Mouse (Mus musculus): Measurements from ENCODE around the gene Cercam. TPM values are rescaled to one million over a fixed set of nuclear protein-coding genes. Genes with fewer than 3 reads are reported as not detected.
A peak's percentile ranks its signal among the peaks of the same experiment; 100 is the strongest.

Gene Cercam
- 12.3 and 19.2 TPM in 2 replicates for polyA plus RNA-seq (2016; fragmentation: Nextera tagmentation; extraction: Ambion mirVana)

DNA sequence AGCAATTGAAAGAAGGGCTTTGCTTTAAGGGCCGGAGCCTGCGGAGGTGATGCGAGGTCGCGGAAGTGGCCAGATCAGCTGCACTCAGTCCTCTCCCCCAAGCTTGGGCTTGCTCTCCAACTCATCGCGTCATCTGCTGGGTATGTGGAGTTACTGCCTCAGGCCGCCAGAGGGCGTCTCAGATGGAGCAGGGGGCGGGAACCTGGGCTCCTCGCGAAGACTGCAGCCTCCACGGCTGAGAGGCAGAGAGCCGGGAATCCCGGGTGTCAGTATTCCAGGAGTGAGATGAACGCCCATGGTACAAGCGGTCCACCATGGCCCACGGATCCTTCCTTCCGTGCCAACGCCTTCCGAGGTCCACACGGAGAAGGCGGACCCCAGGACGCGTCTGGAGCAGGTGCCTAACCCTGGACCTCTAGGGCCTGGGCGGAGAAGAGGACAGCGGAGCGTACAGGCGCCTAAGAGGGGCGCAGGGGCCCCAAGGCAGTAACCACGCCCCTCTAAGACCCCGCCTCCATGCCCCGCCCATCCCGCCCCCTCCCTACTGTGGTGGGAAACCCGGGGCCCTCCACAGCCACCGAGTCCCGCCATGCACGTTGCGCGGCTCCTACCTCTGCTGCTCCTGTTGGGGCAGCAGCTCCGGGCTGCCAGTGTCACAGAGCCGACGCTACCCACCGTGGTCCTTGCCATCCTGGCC lies at the start of gene Cercam:
TSS of gene Cercam (plus strand) at position 216 of the 697 bp plus-strand sequence.
- Histone ChIP-seq H3K27ac (replicated peaks) (peak within 1 kb of the TSS; percentile 86), H3K4me3 (peak within 1 kb of the TSS; percentile 70), H3K36me3 (replicated peaks) (peaks cover 20% of the 10 kb centered on the region), H3K27me3 (replicated peaks; ENCODE audit: low read depth, poor library complexity, severe bottlenecking) (peaks cover 25% of the 10 kb centered on the region), H3K9me3 (no peaks in the 10 kb centered on the region), H3K4me1 (peaks cover 27% of the 10 kb centered on the region)
- DNase-seq (ENCODE audit: low spot score) = peak; percentile 90
- under 1% methylated on average over 44 of the region's 44 CpGs for WGBS

DNA sequence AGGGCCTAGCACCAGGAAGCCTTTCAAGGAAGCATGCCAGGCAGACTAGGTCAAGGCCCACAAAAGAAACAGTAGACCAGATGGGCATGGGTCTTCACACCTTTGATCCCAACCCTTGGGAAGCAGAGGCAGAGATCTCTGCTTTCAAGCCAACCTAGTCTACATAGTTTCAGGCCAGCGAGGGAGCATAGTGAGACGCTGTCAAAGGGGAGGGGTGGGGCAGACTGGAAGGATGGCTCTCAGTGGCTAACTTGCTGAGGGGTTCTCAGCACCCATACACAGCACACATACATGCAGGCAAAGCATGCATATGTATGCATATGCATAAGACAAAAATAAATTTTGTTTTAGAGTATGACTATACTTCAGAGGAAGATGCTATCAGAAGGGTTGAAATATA lies 49.6 kb upstream of the Cercam start:
- WGBS = 20% methylated on average over 2 of the region's 2 CpGs
- Histone ChIP-seq H3K27ac (replicated peaks) (peak overlapping the region; percentile 96), H3K36me3 (replicated peaks) (peaks cover 21% of the 10 kb centered on the region), H3K4me1 (peaks cover 37% of the 10 kb centered on the region), H3K9me3 (no peaks in the 10 kb centered on the region), H3K4me3 (peak overlapping the region; percentile 60; the same call in 1 of the 2 replicates), H3K27me3 (replicated peaks; ENCODE audit: low read depth, poor library complexity, severe bottlenecking) (peaks cover 10% of the 10 kb centered on the region; the same call in 1 of the 2 replicates)
- no peak for DNase-seq (ENCODE audit: low spot score)

DNA sequence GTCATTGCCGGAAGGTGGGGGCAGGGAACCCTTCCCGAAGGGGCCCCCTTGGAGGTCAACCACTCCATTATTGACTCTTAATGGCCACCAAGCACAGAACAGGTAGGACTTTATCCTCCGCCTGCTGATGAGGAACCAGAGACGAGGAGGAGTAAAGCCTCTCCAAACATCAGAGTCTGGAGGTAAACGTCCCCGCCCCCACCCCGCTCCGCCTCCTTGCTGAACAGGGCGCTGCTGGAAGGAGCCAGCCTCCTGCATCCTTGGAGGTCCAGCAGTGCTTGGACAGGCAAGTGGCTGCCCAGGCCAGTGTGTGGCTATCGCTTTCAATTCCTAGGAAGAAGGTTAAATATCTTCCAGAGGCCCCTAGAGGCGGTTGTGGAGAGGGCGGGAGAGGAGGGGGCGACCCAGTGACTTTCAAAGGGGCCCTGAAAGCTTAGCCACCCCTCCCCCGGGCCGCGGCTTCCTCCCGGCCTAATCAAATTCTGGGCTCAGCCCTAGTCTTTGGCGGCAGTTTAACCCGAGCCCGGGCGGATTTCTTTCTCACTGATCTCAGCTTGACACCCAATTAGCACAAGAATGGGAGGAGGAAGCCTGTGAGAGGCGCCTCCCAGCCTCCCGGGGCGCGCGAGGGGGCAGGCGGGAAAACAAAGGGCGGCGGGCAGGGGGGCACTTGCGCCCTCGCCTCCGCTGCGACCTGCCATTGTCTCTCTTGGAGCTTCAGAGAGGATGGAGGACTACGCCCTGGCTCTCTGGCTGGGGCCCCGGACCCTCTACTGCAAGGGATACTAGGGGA lies 48.7 kb upstream of the Cercam start, which contains the start of gene Urm1:
TSS of gene Urm1 (plus strand) at position 51 of the 793 bp plus-strand sequence.
- DNase-seq (ENCODE audit: low spot score) = peak; percentile 91
- Histone ChIP-seq H3K27ac (replicated peaks) (peak within 1 kb of the TSS; percentile 96), H3K4me1 (peaks cover 37% of the 10 kb centered on the region), H3K27me3 (replicated peaks; ENCODE audit: low read depth, poor library complexity, severe bottlenecking) (peaks cover 10% of the 10 kb centered on the region; the same call in 1 of the 2 replicates), H3K9me3 (no peaks in the 10 kb centered on the region), H3K4me3 (peak within 1 kb of the TSS; percentile 60), H3K36me3 (replicated peaks) (peaks cover 12% of the 10 kb centered on the region)
- WGBS = 1% methylated on average over 35 of the region's 35 CpGs

DNA sequence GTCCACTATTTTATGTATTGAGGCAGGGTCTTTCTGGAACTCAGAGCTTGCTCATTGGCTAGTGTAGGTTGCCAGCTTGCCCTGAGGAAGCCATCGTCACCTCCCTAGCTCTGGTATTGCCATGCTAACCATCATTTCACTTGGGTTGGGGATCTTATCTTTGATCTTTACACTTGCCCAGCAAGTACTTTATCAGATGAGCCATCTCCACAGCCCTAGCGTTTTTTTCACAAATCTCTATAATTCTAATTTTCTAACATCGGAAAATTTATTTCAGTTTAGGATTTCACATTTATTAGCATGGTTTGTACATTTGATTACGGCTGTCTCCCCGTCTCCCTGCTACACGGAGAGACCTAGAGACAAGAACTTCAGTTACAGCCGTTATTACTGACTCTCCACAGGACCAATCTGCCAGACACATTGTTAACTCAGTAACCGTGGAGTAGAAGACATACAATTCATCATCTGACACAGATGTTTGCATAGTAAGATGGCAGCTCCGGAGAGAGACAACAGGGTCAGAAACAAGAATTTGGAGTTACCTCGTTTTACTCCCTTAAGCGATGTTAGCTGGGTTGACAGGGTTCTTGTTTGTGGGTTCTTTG lies 42.5 kb upstream of the Cercam start:
- peaks cover 10% of the 10 kb centered on the region; the same call in 1 of the 2 replicates for H3K36me3 ChIP-seq (replicated peaks)
- peaks cover 17% of the 10 kb centered on the region for H3K4me1 ChIP-seq
- WGBS = 19% methylated on average over 11 of the region's 11 CpGs
- peak overlapping the region; percentile 91 for H3K4me3 ChIP-seq
- no peak for DNase-seq (ENCODE audit: low spot score)
- no peaks in the 10 kb centered on the region for H3K9me3 ChIP-seq
- no peaks in the 10 kb centered on the region for H3K27me3 ChIP-seq (replicated peaks; ENCODE audit: low read depth, poor library complexity, severe bottlenecking)
- H3K27ac ChIP-seq (replicated peaks) = peak overlapping the region; percentile 88

DNA sequence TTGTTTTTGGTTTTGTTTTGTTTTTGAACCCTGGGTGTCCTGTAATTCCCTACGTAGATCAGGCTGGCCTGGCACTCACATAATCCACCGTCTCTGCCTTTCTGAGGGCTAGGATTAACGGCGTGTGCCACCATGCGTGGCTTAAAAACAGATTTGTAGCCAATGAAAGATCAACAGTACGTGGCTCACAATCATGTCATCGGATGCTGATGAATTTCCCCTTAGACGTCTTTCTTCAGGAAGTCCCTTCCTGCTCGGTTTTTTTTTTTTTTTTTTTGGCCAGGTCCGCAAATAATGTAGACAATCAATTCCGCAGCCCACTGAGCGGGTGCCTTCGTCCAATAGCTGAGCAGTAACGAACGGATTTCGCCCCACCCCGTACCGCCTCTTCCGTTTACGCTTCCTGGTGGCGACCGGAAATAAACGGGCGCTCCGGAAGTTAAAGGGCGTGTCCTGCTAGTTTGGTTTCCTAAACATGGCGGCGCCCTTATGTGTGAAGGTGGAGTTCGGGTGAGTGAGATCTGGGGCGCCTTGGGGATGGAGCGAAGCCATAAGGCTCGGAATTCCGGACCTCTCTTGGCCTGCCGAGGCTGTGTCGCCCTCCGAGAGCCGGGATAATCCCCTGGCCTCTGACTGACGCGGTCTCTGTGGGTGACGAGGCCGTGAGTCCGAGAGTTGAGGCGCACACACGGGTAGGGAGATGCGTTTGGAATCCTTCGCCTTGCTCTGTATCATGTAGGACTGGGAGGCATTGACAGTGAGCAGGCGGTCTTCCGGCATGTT lies 41.8 kb upstream of the Cercam start:
- peak; percentile 96 for DNase-seq (ENCODE audit: low spot score)
- no peaks in the 10 kb centered on the region for H3K27me3 ChIP-seq (replicated peaks; ENCODE audit: low read depth, poor library complexity, severe bottlenecking)
- WGBS = under 1% methylated on average over 48 of the region's 48 CpGs
- H3K9me3 ChIP-seq = no peaks in the 10 kb centered on the region
- peaks cover 16% of the 10 kb centered on the region; the same call in 1 of the 2 replicates for H3K36me3 ChIP-seq (replicated peaks)
- H3K4me1 ChIP-seq = peaks cover 17% of the 10 kb centered on the region
- peak overlapping the region; percentile 88 for H3K27ac ChIP-seq (replicated peaks)
- H3K4me3 ChIP-seq = peak overlapping the region; percentile 91

DNA sequence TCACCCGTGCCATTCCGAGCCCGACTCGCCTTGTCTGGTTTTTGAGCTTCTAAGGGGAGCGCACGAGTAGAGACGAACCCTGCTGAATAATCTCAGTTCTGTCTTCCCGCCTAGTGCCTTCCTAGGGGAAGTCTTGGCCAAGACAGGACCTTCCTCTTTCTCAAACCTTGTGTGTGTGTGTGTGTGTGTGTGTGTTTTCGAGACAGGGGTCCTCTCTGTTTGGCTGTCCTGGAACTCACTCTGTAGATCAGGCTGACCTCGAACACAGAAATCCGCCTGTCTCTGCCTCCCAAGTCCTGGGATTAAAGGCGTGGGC lies 41.3 kb upstream of the Cercam start:
- no peak for DNase-seq (ENCODE audit: low spot score)
- H3K4me1 ChIP-seq = peaks cover 17% of the 10 kb centered on the region
- H3K27me3 ChIP-seq (replicated peaks; ENCODE audit: low read depth, poor library complexity, severe bottlenecking) = no peaks in the 10 kb centered on the region
- no peaks in the 10 kb centered on the region for H3K9me3 ChIP-seq
- H3K36me3 ChIP-seq (replicated peaks) = peaks cover 19% of the 10 kb centered on the region
- peak overlapping the region; percentile 88 for H3K27ac ChIP-seq (replicated peaks)
- peak overlapping the region; percentile 91 for H3K4me3 ChIP-seq
- 3% methylated on average over 12 of the region's 12 CpGs for WGBS

DNA sequence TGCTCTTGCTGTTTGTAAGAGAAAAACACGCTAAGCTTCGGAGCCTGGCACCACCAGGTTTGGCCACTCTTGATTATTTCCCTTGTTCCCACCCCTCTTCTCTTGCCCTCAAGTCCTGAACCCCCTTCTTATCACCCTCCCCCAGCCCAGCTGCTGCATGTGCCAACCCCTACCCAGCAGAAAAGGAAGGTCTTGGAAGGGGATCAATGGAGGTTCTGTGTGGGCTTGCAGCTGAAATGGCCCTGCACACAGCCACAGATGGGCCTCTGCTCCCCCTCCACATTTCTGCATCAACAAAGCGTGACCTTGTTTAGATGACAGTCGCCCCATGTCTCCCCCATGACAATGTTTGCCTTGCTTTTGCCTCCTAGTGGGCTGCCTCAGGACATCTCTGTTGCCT lies 37.9 kb upstream of the Cercam start:
- DNase-seq (ENCODE audit: low spot score) = no peak
- Histone ChIP-seq H3K36me3 (replicated peaks) (peaks cover 50% of the 10 kb centered on the region), H3K4me1 (peaks cover 21% of the 10 kb centered on the region), H3K4me3 (no peak overlapping the region), H3K27ac (replicated peaks) (no peak overlapping the region), H3K27me3 (replicated peaks; ENCODE audit: low read depth, poor library complexity, severe bottlenecking) (no peaks in the 10 kb centered on the region), H3K9me3 (no peaks in the 10 kb centered on the region)
- WGBS = 91% methylated on average over 4 of the region's 4 CpGs

DNA sequence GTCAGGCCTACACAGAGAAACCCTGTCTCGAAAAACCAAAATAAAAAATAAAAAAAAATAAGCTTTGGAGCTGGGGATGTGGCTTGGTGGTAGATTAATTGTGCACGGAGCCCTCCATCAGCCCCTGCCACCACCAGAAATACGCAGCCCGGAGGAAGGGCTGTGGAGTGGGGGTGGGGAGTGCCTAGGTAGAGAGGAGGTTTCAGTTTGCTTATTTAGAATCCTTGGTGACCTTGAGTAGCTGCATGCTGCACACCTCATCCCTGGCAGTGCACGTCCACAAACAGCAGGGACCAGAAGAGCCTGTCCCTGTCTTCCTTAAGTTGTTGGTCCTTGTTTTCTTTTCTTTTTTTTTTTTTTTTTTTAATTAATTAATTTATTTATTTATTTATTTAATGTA lies 35.2 kb upstream of the Cercam start:
- H3K36me3 ChIP-seq (replicated peaks) = peaks cover 69% of the 10 kb centered on the region
- no peaks in the 10 kb centered on the region for H3K9me3 ChIP-seq
- peaks cover 8% of the 10 kb centered on the region for H3K4me1 ChIP-seq
- H3K27ac ChIP-seq (replicated peaks) = no peak overlapping the region
- 93% methylated on average over 5 of the region's 5 CpGs for WGBS
- H3K27me3 ChIP-seq (replicated peaks; ENCODE audit: low read depth, poor library complexity, severe bottlenecking) = peaks cover 5% of the 10 kb centered on the region; the same call in 1 of the 2 replicates
- no peak for DNase-seq (ENCODE audit: low spot score)
- H3K4me3 ChIP-seq = no peak overlapping the region

DNA sequence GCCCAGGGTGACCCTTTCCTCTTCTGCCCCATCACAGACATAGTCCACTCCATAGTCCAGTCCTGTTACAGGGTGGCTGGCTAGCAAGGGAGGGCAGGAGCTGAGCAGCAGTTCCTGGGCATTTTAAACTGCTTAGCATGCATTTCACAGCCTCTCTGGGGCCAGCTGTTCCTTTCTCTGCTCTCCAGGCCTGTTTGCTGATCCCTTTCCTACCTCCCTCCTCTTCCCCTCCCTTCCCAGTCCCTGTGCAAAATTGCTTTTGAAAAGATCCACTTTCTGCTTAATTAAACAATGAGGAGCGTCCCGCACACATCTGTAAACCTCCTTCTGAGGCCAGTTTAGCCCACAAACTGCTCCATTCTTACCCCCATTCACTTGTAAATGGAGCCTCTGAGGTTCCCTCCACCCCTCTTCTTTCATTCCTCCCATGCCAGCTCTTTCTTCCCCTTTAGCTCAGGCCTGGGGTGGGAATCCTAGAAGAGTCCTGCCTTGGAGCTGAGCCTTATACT lies 33.5 kb upstream of the Cercam start:
- WGBS = 32% methylated on average over 2 of the region's 2 CpGs
- Histone ChIP-seq H3K27me3 (replicated peaks; ENCODE audit: low read depth, poor library complexity, severe bottlenecking) (peaks cover 8% of the 10 kb centered on the region; the same call in 1 of the 2 replicates), H3K4me3 (0 out of 2 replicates have a peak overlapping the region, but pooled peaks have one; percentile 11), H3K4me1 (peaks cover 23% of the 10 kb centered on the region), H3K9me3 (no peaks in the 10 kb centered on the region), H3K36me3 (replicated peaks) (peaks cover 84% of the 10 kb centered on the region), H3K27ac (replicated peaks) (peak overlapping the region; percentile 24; the same call in 1 of the 2 replicates)
- no peak for DNase-seq (ENCODE audit: low spot score)

DNA sequence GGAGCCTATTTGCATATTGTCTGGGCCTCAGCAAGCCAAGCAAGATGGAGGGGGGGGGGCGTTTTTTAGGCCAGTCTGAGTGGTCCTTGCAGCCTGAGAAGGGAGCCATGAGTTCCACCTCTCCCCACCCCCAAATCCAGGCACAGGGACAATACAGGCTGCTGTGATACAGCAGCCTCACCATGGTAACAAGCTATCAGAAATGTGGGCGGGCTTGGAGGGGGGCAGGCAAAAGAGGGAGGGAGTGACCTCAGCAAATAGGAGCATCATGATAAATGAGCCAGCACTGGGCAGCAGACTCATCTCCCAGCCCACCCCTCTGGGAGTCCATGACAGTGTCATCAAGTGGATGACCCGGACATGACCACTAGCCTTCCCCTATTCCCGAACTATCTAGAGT lies 29.5 kb upstream of the Cercam start:
- Histone ChIP-seq H3K27me3 (replicated peaks; ENCODE audit: low read depth, poor library complexity, severe bottlenecking) (peaks cover 35% of the 10 kb centered on the region), H3K4me1 (peaks cover 31% of the 10 kb centered on the region), H3K4me3 (no peak overlapping the region), H3K36me3 (replicated peaks) (peaks cover 92% of the 10 kb centered on the region), H3K27ac (replicated peaks) (peak overlapping the region; percentile 63; the same call in 1 of the 2 replicates), H3K9me3 (no peaks in the 10 kb centered on the region)
- 51% methylated on average over 4 of the region's 4 CpGs for WGBS
- DNase-seq (ENCODE audit: low spot score) = no peak

DNA sequence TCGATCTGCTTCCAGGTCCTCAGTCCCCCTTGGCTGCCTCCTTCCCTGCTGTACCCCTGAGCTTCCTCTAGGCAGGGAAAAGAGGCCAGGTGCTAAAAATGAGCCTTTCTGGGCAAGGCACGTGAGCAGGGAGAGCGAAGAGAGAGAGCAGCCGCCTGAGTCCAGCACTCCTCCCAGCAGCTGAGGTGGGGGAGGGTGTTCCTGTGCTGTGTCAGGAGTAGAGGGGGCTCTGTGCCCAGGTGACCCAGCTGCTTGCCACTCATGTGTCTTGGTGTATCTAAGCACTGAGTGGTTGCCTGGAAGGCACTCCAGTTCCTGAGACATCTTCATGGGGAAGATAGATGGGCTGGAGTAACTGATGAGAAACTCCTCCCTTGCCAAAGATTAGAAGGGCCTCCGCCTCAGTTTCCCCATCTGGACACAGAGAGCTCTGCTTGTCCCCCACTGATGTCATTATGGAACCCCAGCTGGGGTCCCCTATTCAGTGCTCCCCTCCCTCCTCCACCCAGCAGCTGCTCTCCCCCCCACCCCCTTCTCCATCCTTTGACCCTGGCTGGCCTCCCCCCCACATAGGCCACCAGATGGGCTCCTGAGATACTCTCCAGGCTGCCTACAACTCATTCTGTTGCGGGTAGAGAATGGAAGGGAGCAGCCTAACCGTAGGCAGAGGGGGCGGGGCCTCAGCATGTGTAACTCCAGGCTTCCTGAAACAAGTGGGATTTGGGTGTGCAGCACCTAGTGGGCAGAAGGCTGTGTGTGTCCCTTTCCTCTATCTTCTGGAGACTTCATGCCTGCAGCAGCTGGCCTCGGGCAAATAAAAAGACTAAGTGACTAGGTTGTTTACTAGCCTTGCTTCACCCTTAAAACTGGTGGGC lies 25.5 kb upstream of the Cercam start:
- H3K27me3 ChIP-seq (replicated peaks; ENCODE audit: low read depth, poor library complexity, severe bottlenecking) = peaks cover 71% of the 10 kb centered on the region
- H3K27ac ChIP-seq (replicated peaks) = peak overlapping the region; percentile 83
- no peak for DNase-seq (ENCODE audit: low spot score)
- no peaks in the 10 kb centered on the region for H3K9me3 ChIP-seq
- WGBS = 59% methylated on average over 9 of the region's 9 CpGs
- peak overlapping the region; percentile 61 for H3K4me3 ChIP-seq
- peaks cover 70% of the 10 kb centered on the region for H3K36me3 ChIP-seq (replicated peaks)
- peaks cover 46% of the 10 kb centered on the region for H3K4me1 ChIP-seq
